Mouse (Mus musculus) liver, embryonic 15.5 days (tissue): ENCODE results near the gene Dtx4. TPM values are rescaled to one million over a fixed set of nuclear protein-coding genes. Genes with fewer than 3 reads are reported as not detected.
"Not testable (repeated sequence)": the region's sequence is repeated elsewhere in the genome, so short reads cannot be mapped to it uniquely, and the experiment has no call there.

Source experiments
- ATAC-seq: fragments of 200-750 bp; cut with Nextera tagmentation; 2 replicates; pipeline ENCODE4 v1.8.0; 2017; ENCODE audit warnings: moderate number of reproducible peaks, mild to moderate bottlenecking, moderate library complexity; ENCODE audit not compliant: insufficient read depth
- H3K27ac ChIP-seq: fragments of 300-500 bp; sonication (generic); replicated peaks from 2 replicates; pipeline ENCODE4 v1.5.1; 2015; ENCODE audit warnings: mild to moderate bottlenecking, inconsistent platforms
- H3K27me3 ChIP-seq: fragments of 300-500 bp; sonication (generic); 2 replicates; pipeline ENCODE4 v1.6.1; 2015; ENCODE audit warnings: mild to moderate bottlenecking, inconsistent platforms
- H3K36me3 ChIP-seq: fragments of 300-500 bp; sonication (generic); replicated peaks from 2 replicates; pipeline ENCODE4 v1.6.1; 2015; ENCODE audit warnings: moderate library complexity, mild to moderate bottlenecking, inconsistent platforms
- H3K4me1 ChIP-seq: fragments of 300-500 bp; sonication (generic); replicated peaks from 2 replicates; pipeline ENCODE4 v1.6.1; 2015; ENCODE audit warnings: inconsistent platforms
- H3K4me2 ChIP-seq: fragments of 300-500 bp; sonication (generic); 2 replicates; pipeline ENCODE4 v1.6.1; 2015; ENCODE audit warnings: moderate library complexity, mild to moderate bottlenecking, inconsistent platforms
- H3K4me3 ChIP-seq: fragments of 300-500 bp; sonication (generic); replicated peaks from 2 replicates; pipeline ENCODE4 v1.5.1; 2015; ENCODE audit warnings: mild to moderate bottlenecking, inconsistent platforms
- H3K9ac ChIP-seq: fragments of 300-500 bp; sonication (generic); 2 replicates; pipeline ENCODE4 v1.6.1; 2015; ENCODE audit warnings: moderate library complexity, mild to moderate bottlenecking, inconsistent platforms
- H3K9me3 ChIP-seq: fragments of 300-500 bp; sonication (generic); replicated peaks from 2 replicates; pipeline ENCODE4 v1.6.1; 2016; ENCODE audit warnings: inconsistent platforms
- WGBS: fragments of 180-500 bp; shearing (Covaris S2); methylation state at CpG from one replicate; pipeline ENCODE4 v1.1.7; 2015; ENCODE audit warnings: mixed read lengths; ENCODE audit not compliant: insufficient replicate concordance; 5-methylcytosine and 5-hydroxymethylcytosine counted together
- polyA plus RNA-seq: library from polyadenylated mRNA; unstranded; fragments of >200 nt; fragmentation: Nextera tagmentation; extraction: Ambion mirVana; gene quantifications from 2 replicates; pipeline ENCODE4 v1.2.1, GENCODE M21; 2015

The Dtx4 gene
- 2.0 and 2.4 TPM in 2 replicates for polyA plus RNA-seq

DNA sequence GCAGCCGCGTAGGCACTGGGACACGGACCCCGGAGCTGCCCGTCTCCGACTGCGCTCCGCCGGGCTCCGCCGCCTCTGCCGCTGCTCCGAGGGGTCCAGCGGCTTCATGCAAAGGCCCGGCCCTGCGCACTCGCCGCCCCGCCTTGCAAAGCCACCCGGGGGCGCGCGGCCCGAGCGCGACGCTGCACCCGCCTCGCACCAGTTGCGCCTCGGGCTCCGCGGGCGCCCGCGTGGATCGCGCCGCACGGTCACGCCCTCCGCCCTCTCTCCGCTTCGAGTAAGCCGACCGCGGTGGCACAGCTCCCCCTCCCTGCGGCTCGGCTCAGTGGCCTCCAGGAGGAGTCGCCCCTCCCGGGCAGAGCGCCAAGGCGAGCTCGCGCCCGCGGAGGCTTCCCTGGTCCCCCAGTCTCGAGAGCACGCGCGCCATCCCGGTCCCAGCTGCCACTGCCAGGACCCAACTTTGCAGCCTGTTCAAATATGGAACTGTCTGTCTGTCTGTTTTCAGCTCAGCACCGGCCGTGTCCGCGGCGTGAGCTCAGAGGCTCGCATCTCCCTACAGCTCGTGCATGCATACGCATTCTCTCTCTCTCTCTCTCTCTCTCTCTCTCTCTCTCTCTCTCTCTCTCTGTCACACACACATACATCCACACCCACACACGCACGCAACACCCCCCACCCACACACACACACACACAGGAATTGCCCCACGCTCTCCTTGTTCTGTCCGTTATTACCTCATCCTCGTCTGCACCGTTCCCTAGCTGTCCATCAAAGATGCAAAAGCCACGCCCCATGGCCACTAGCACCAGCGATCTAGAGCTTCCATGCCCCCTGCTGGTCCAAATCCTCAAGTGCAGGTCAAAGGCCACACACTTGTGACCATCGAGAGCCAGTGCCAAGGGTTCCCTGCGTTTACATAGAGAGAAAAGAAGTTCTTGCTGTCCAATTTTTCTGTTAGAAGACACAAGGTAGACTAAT lies at the start of gene Dtx4:
TSS of gene Dtx4 (minus strand) at position 85 of the 978 bp plus-strand sequence.
- under 1% methylated on average over 80 of the region's 80 CpGs for WGBS
- Histone ChIP-seq H3K27ac (peak within 1 kb of the TSS; percentile 78), H3K36me3 (no peaks in the 10 kb centered on the region), H3K4me2 (peak within 1 kb of the TSS; percentile 69), H3K9me3 (no peaks in the 10 kb centered on the region), H3K9ac (peak within 1 kb of the TSS; percentile 43), H3K27me3 (peaks cover 29% of the 10 kb centered on the region), H3K4me1 (0 out of 2 replicates have a peak, but pooled peaks cover 4% of the 10 kb centered on the region), H3K4me3 (peak within 1 kb of the TSS; percentile 61)
- ATAC-seq = peak; percentile 89

DNA sequence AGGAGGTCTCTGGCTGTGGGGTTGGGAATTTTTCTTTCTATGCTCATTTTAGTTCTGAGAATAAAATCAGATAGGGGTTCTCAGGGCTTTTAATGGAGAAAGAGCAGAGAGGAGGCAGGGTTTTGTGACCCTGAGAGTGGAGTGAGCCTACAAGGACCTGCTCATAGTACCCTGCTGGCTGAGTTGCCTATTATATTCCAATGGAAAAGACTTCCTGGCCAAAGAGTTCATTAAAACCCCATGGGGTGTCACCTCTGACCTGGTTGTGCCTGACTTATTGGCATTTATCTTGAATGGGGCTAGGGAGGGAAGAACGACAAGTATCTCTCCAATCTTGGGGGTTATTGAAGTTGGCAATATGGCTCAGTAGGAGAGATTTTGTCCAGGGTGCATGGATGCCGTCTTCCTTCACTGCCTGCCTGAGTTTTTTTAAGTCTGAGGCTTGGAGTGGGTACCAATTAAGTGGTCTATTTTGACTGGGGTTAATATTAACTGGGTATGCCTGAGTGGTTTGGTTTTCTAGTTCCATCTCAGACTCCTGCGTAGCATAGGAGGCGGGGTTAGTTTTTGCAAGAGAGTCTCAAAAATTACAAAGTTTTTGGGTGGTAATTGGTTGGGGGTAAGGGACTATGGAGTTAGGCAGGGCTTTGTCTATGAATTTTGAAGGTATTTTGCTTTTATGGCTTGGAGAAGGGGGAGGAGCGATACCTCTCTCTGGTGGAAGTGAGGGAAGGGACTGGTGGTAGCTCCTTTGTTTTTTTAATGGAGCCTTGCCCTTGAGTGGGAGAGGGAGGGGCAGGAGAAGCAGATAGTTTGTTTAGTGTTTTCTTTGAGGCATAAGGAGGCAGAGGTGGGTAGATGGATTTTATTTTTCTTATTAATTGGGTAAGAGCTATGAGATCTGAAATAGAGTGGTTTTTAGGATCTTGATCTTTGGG lies 49.0 kb upstream of the Dtx4 start:
- WGBS = 68% methylated on average over 5 of the region's 5 CpGs
- Histone ChIP-seq H3K4me2 (no peak overlapping the region), H3K36me3 (no peaks in the 10 kb centered on the region), H3K27ac (no peak overlapping the region), H3K4me3 (no peak overlapping the region), H3K9me3 (no peaks in the 10 kb centered on the region), H3K27me3 (no peaks in the 10 kb centered on the region), H3K4me1 (no peaks in the 10 kb centered on the region), H3K9ac (no peak overlapping the region)
- no peak for ATAC-seq

DNA sequence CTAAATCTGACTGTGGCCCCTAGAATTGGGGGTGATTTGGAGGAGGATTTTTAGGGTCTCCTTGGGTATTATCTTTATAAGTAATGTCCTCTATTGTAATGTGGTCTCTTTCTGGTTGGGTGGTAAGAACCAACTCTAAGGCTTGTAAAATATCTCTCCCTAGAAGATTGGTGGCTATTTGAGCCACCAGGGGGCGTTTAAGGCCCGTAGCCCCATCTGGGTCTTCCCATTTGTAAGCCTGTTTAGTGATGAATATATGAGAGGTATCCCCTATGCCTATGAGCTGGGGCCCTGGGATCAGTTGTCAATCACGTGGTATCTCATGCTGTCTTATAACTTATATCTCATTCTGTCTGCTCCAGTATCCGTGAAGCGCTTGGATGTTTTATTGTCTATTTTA lies 47.9 kb upstream of the Dtx4 start:
- no peak for ATAC-seq
- 53% methylated on average over 5 of the region's 5 CpGs for WGBS
- H3K9me3 ChIP-seq = no peaks in the 10 kb centered on the region
- H3K4me3 ChIP-seq = no peak overlapping the region
- no peaks in the 10 kb centered on the region for H3K36me3 ChIP-seq
- H3K27ac ChIP-seq = no peak overlapping the region
- H3K27me3 ChIP-seq = no peaks in the 10 kb centered on the region
- no peaks in the 10 kb centered on the region for H3K4me1 ChIP-seq
- no peak overlapping the region for H3K4me2 ChIP-seq
- no peak overlapping the region for H3K9ac ChIP-seq

DNA sequence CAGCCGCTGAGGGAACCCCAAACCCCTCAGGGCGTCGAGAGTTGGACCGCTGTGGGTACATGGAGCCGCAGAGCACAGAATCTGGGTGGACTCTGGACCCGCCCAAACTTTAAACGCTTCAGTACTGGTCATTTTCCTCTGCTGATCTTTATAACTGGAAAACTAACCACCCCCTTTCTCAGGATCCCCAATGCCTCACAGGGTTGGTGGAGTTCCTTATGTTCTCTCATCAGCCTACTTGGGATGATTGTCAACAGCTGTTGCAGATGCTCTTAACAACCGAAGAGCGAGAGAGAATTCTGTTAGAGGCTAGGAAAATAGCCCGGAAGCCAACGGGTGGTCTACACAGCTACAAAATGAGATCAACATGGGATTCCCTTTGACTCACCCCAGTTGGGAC lies 44.2 kb upstream of the Dtx4 start, which contains the start of gene Fam111a:
TSS of gene Fam111a (plus strand) at position 301 of the 400 bp plus-strand sequence.
- ATAC-seq, H3K27me3 ChIP-seq, H3K9ac ChIP-seq, H3K27ac ChIP-seq, H3K36me3 ChIP-seq, H3K4me3 ChIP-seq, H3K4me1 ChIP-seq, H3K4me2 ChIP-seq, H3K9me3 ChIP-seq: not testable (repeated sequence)
- WGBS = 76% methylated on average over 11 of the region's 11 CpGs

DNA sequence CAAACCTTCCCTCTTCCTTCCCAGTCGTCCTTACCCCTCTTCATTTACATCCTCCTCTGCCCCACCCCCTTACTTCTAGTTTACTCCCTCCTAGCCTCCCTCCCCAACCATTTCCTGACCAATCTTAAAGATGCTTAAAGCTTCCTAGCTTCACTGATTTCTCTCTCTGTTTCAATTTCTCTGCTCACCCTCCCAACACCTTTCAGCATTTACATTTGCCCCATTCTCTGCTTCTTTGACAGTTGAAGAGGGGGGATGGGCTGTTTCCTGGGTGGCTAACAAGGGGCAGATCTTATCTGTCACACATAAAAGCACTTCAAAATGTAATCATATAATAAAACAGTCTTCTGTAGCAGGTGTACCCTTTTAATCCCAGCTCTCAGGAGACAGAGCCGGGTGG lies 40.4 kb upstream of the Dtx4 start:
- Histone ChIP-seq H3K4me2 (no peak overlapping the region), H3K4me3 (no peak overlapping the region), H3K27ac (no peak overlapping the region), H3K9me3 (no peaks in the 10 kb centered on the region), H3K36me3 (no peaks in the 10 kb centered on the region), H3K27me3 (no peaks in the 10 kb centered on the region), H3K9ac (no peak overlapping the region), H3K4me1 (no peaks in the 10 kb centered on the region)
- WGBS = 19% methylated on average over 2 of the region's 2 CpGs
- no peak for ATAC-seq

DNA sequence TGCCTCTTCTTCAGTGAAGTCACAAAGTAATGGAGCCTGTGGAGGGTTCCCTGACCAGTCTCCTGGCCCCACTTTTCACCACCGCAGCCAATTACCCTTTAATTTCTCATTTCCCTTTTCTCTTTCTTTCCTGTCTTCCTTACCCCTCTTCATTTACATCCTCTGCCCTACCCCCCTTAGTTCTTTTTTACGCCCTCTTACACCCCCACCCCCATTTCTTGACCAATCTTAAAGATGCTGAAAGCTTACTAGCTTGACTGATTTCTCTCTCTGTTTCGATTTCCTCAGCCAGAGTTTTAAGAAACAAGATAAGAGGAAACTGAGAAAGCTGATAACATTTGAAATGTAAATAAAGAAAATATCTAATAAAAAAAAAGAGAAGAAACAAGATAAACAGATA lies 39.5 kb upstream of the Dtx4 start:
- no peak overlapping the region for H3K27ac ChIP-seq
- H3K27me3 ChIP-seq = no peaks in the 10 kb centered on the region
- no peaks in the 10 kb centered on the region for H3K36me3 ChIP-seq
- H3K4me2 ChIP-seq = no peak overlapping the region
- no peaks in the 10 kb centered on the region for H3K4me1 ChIP-seq
- WGBS = 36% methylated on average over 3 of the region's 3 CpGs
- H3K9me3 ChIP-seq = no peaks in the 10 kb centered on the region
- ATAC-seq = no peak
- no peak overlapping the region for H3K9ac ChIP-seq
- no peak overlapping the region for H3K4me3 ChIP-seq

DNA sequence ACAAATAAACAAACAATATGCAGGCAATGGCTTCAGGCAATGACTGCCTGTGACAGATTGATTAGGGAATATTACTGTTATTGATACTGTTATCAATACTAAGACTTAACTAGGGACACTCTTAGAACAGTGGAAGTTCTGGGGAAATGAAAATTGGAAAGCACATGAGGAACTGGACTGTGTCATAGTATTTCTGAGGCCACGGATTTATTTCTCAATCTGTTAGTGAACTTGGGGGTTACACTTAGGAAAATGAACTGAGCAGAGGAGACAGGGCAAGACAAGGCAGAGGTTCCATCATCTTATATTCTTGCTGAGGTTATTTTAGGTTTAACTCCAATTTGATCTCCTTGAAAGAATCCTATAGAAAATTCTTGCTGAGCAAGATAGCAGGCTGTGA lies 38.7 kb upstream of the Dtx4 start:
- no peak overlapping the region for H3K4me2 ChIP-seq
- no peaks in the 10 kb centered on the region for H3K36me3 ChIP-seq
- no peak overlapping the region for H3K27ac ChIP-seq
- H3K9me3 ChIP-seq = no peaks in the 10 kb centered on the region
- H3K4me1 ChIP-seq = no peaks in the 10 kb centered on the region
- H3K9ac ChIP-seq = no peak overlapping the region
- ATAC-seq = no peak
- no peak overlapping the region for H3K4me3 ChIP-seq
- no peaks in the 10 kb centered on the region for H3K27me3 ChIP-seq
- 31% methylated on average over 1 of the region's 1 CpGs for WGBS

DNA sequence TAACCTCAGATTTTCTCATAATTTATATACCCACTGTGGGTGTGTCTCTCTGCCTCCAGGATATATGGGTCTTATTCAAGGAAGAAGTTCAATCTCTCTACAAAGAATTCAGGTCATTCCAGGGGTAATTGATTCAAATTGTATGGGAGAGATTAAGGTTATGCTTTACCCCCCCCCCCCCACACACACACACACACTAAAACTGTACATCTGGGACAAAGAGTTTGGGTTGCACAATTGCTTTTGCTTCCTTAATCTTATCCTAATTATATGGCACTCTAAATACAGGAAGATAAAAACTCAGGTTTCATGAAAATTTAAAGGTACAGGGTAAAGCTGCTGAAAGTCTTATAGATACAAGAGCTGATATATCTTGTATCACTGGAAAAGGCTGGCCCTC lies 35.9 kb upstream of the Dtx4 start:
- H3K27me3 ChIP-seq = no peaks in the 10 kb centered on the region
- no peak overlapping the region for H3K4me2 ChIP-seq
- no peaks in the 10 kb centered on the region for H3K9me3 ChIP-seq
- no peak overlapping the region for H3K9ac ChIP-seq
- H3K4me1 ChIP-seq = no peaks in the 10 kb centered on the region
- no peaks in the 10 kb centered on the region for H3K36me3 ChIP-seq
- no peak overlapping the region for H3K27ac ChIP-seq
- no peak overlapping the region for H3K4me3 ChIP-seq
- no peak for ATAC-seq

DNA sequence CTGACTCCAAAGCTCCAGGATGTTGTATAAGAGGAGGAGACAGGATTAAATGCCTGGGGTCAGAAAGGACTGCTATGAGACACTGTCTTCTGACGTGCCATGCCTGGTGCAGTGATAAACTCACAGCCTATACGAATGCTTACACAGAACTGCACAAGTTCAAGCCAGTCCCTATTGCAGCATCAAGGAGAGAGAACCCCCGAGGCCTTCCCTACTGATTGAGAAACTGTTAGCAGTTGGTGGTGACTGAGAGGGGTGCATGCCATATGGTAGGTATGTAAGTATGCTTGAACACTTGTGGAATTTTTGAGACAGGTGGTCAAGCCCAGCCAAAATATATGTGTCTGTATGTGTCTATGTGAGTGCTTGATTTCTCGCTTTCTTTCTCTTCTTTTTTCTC lies 22.1 kb upstream of the Dtx4 start:
- Histone ChIP-seq H3K4me1 (no peaks in the 10 kb centered on the region), H3K9ac (no peak overlapping the region), H3K4me2 (no peak overlapping the region), H3K27ac (no peak overlapping the region), H3K36me3 (no peaks in the 10 kb centered on the region), H3K9me3 (no peaks in the 10 kb centered on the region), H3K27me3 (no peaks in the 10 kb centered on the region), H3K4me3 (no peak overlapping the region)
- ATAC-seq = no peak
- WGBS = 38% methylated on average over 4 of the region's 4 CpGs

DNA sequence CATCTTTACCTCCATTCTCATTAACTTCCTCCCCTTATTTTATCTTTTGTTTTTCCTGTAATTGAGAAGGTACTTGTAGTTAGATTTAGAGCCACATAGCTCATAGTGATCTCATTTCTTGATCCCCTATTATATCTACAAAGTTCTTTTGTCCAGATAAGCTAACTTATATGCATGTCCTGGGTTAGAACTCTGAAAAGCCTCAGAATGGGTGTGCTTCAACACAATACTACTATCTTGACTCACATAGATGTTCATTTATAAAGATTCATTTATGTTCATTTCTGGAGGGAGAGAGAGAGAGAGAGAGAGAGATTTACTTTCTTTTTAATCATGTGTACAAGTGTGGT lies 17.3 kb upstream of the Dtx4 start:
- Histone ChIP-seq H3K9ac (no peak overlapping the region), H3K4me3 (no peak overlapping the region; the same call in 1 of the 2 replicates), H3K36me3 (no peaks in the 10 kb centered on the region), H3K4me2 (peak overlapping the region; percentile 63), H3K9me3 (no peaks in the 10 kb centered on the region), H3K27ac (no peak overlapping the region), H3K4me1 (peaks cover 3% of the 10 kb centered on the region; the same call in 1 of the 2 replicates), H3K27me3 (no peaks in the 10 kb centered on the region)
- no peak for ATAC-seq
